Mouse (Mus musculus) spleen, adult 2 months (tissue): Measurements from ENCODE around the gene Cd248. TPM values are rescaled to one million over a fixed set of nuclear protein-coding genes. Genes with fewer than 3 reads are reported as not detected.

Source experiments
- DNase-seq, 2 experiments: peaks; one replicate each; pipeline versions ENCODE4 v3.0.0 to v3.0.0-alpha.2; 2012 to 2021; ENCODE audit warnings: low spot score in 2 of 2, low read depth in 1 of 2
- H3K27ac ChIP-seq: fragments of 200-500 bp; 2 replicates; pipeline ENCODE4 v1.5.1; 2012; ENCODE audit warnings: low read length, inconsistent platforms; ENCODE audit not compliant: insufficient read depth
- H3K27me3 ChIP-seq: fragments of 200-500 bp; 2 replicates; pipeline ENCODE4 v1.6.1; 2012; ENCODE audit warnings: mild to moderate bottlenecking, moderate library complexity, low read length, inconsistent platforms; ENCODE audit not compliant: control insufficient read depth, insufficient read depth
- H3K36me3 ChIP-seq: fragments of 200-500 bp; 2 replicates; pipeline ENCODE4 v1.6.1; 2012; ENCODE audit warnings: mild to moderate bottlenecking, low read length, inconsistent platforms; ENCODE audit not compliant: control insufficient read depth, insufficient read depth
- H3K4me1 ChIP-seq: fragments of 200-500 bp; 2 replicates; pipeline ENCODE4 v1.6.1; 2011; ENCODE audit warnings: inconsistent platforms; ENCODE audit not compliant: control insufficient read depth, insufficient read depth, insufficient read length
- H3K4me3 ChIP-seq: fragments of 200-500 bp; 2 replicates; pipeline ENCODE4 v1.5.1; 2011; ENCODE audit warnings: mild to moderate bottlenecking, inconsistent platforms; ENCODE audit not compliant: insufficient read depth, insufficient read length; ENCODE audit errors: extremely low read depth
- CTCF ChIP-seq: fragments of 200-500 bp; IDR thresholded peaks from 2 replicates; pipeline ENCODE4 v1.5.1; 2011; ENCODE audit warnings: mild to moderate bottlenecking, inconsistent platforms; ENCODE audit not compliant: insufficient read depth, insufficient read length, insufficient replicate concordance; ENCODE audit errors: extremely low read depth
- POLR2A ChIP-seq: fragments of 200-500 bp; IDR thresholded peaks from 2 replicates; pipeline ENCODE4 v1.6.1; 2011; ENCODE audit warnings: low read depth, low read length, inconsistent platforms
- WGBS: fragments of 180-500 bp; shearing (Covaris S2); methylation state at CpG from one replicate; pipeline ENCODE4 v1.1.7; 2018; 5-methylcytosine and 5-hydroxymethylcytosine counted together
- polyA plus RNA-seq: library from polyadenylated mRNA; depleted of rRNA; stranded (reverse); fragments of >200 nt; gene quantifications from 2 replicates; pipeline ENCODE4 v1.2.3, GENCODE M21; 2012

Gene Cd248
- polyA plus RNA-seq, 1 experiment: 5.5 TPM

GRCm38 (mm10) chr19:5052166-5052822 lies 15.6 kb upstream of the Cd248 start:
- Histone ChIP-seq H3K4me3 (no peak overlapping the region), H3K36me3 (peaks cover 11% of the 10 kb centered on the region), H3K4me1 (peaks cover 2% of the 10 kb centered on the region; the same call in 1 of the 2 replicates), H3K27ac (no peak overlapping the region), H3K27me3 (no peaks in the 10 kb centered on the region)
- TF ChIP-seq POLR2A (no peak), CTCF (no peak)
- no peak for DNase-seq
- 37% methylated on average over 25 of the region's 25 CpGs for WGBS

DNA sequence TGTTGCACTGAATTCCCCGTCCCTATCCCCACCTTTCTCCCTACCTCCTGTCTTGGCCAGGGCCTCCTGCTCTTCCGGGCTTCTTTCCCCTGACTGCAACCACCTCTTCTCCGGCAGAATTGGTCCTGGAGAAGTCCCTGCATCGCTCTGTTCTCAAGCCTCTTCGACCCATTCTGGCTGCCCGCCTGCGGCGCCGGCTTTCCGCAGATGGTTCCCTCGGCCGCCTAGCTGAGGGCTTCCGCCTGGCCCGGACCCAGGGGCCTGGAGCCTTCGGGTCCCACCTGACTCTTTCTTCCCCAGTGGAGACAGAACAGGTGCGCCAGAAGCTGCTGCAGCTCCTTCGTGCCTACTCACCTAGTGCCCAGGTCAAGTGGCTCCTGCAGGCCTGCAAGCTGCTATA lies 15.0 kb upstream of the Cd248 start:
- Histone ChIP-seq H3K27ac (no peak overlapping the region), H3K4me1 (peaks cover 2% of the 10 kb centered on the region; the same call in 1 of the 2 replicates), H3K36me3 (peaks cover 7% of the 10 kb centered on the region), H3K27me3 (no peaks in the 10 kb centered on the region), H3K4me3 (no peak overlapping the region)
- no peak for TF ChIP-seq CTCF
- TF ChIP-seq POLR2A: no peak
- WGBS: 87% methylated on average over 17 of the region's 17 CpGs
- DNase-seq: no peak

DNA sequence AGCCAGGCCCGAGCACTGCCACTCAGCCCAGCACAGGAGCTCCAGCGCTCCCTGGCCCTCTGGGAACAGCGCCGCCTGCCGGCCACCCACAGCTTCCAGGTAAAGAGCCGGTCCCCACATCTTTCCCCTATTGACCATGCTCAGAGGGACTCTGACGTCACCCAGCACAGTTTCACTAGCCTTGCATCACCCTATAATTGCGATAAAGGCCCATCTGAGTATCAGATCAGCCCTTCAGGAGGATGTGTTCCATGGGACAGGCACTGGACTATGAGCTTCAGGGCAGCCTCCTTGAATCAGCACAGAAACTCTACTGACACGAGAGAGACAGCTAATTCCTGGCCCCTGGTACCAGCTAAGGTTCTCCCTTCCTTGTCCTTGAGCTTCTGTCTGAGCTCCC lies 14.0 kb upstream of the Cd248 start:
- H3K4me3 ChIP-seq: no peak overlapping the region
- TF ChIP-seq CTCF (peak; percentile 63; the same call in 1 of the 2 replicates), POLR2A (no peak)
- no peak overlapping the region for H3K27ac ChIP-seq
- 43% methylated on average over 9 of the region's 9 CpGs for WGBS
- peak in 1 of 2 experiments; percentile 37 for DNase-seq
- peaks cover 5% of the 10 kb centered on the region; the same call in 1 of the 2 replicates for H3K36me3 ChIP-seq
- no peaks in the 10 kb centered on the region for H3K27me3 ChIP-seq
- H3K4me1 ChIP-seq: peaks cover 2% of the 10 kb centered on the region; the same call in 1 of the 2 replicates

DNA sequence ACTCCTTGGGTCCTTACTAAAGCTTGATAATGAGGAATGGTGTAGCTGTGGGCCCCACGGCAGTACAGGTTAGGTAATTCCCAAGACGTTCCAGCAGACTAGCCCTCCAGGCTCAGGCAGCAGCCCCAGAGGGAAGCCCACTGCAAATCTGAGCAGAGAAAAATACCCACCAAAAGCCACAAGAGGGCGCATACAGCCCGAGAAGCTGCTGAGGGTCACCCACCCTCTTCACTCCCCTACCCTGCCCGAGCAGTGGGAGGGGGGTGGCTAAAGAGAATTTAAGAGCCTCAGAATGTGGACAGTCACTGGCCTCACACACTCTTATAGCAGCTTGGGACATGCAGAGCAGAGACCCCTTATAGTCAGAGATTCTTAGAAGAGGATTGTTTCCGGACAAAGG lies 11.6 kb upstream of the Cd248 start:
- H3K4me3 ChIP-seq: no peak overlapping the region
- no peak overlapping the region for H3K27ac ChIP-seq
- 15% methylated on average over 6 of the region's 6 CpGs for WGBS
- peaks cover 2% of the 10 kb centered on the region; the same call in 1 of the 2 replicates for H3K4me1 ChIP-seq
- TF ChIP-seq CTCF: peak; percentile 55; the same call in 1 of the 2 replicates
- no peak for TF ChIP-seq POLR2A
- DNase-seq: no peak
- no peaks in the 10 kb centered on the region for H3K36me3 ChIP-seq
- no peaks in the 10 kb centered on the region for H3K27me3 ChIP-seq

GRCm38 (mm10) chr19:5057876-5058775 lies 9.8 kb upstream of the Cd248 start:
- H3K4me3 ChIP-seq: no peak overlapping the region
- H3K27ac ChIP-seq: no peak overlapping the region
- H3K4me1 ChIP-seq: peaks cover 2% of the 10 kb centered on the region; the same call in 1 of the 2 replicates
- no peaks in the 10 kb centered on the region for H3K36me3 ChIP-seq
- WGBS: 69% methylated on average over 16 of the region's 16 CpGs
- TF ChIP-seq CTCF (no peak), POLR2A (no peak)
- no peaks in the 10 kb centered on the region for H3K27me3 ChIP-seq
- no peak for DNase-seq

DNA sequence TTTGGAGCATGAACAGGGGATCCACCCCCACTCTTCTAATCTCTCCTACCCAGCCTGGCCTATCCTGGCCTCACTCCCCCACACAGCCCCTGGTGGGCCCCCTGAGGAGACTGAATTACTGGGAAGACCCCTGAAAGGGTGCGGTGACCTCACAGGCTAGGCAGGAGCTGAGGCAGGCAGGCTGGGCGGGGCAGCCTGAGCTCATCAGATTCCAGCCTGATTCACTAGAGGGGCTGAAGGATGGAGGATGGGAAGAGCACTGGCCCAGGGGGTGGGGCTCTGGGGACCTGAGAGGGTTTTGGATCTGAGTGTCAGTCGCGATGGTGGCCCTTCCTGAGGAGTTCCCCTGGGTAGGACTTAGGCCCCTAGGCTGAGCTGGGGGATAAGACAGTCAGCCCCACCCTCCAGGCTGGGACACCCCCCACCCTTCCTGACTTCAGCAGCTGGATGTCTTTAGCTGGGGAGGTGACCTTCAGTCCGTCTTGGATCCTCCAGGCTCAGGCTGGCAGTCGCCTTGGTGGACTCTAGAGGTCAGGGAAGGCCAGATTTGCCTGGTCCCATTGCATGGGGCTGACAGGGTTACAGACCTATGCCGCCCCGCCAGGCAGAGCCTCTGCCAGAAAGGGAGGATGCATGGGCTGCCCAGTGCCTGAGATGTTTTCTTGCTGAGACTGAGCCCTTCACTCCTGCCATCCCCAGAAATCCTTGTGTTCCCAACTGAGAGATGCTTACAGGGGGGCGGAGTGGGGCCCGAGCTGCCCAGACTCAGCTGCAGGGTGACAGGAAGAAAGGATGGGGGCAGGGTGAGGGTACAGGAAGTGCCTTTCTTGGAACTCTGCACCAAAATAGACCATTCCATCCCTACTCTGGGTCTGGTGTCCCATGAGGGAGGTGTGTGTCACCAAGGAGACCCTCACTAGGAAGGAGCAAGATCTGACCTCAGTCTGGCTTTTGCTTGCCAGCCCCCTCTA lies 8.8 kb upstream of the Cd248 start:
- H3K4me3 ChIP-seq: no peak overlapping the region
- 44% methylated on average over 10 of the region's 10 CpGs for WGBS
- no peaks in the 10 kb centered on the region for H3K27me3 ChIP-seq
- no peaks in the 10 kb centered on the region for H3K36me3 ChIP-seq
- DNase-seq: no peak
- peaks cover 2% of the 10 kb centered on the region; the same call in 1 of the 2 replicates for H3K4me1 ChIP-seq
- 0 out of 2 replicates have a peak overlapping the region, but pooled peaks have one; percentile 32 for H3K27ac ChIP-seq
- TF ChIP-seq POLR2A (no peak), CTCF (no peak)
